Mouse (Mus musculus): ENCODE results near the gene Clns1a.

Gene Clns1a

GRCm38 (mm10) chr7:97726778-97727177 lies 30.3 kb downstream of the Clns1a start:
- no peak for DNase-seq (ENCODE audit: low read depth, low spot score)

GRCm38 (mm10) chr7:97728666-97729614 lies 32.5 kb downstream of the Clns1a start:
- no peak for DNase-seq (ENCODE audit: low read depth, low spot score)

- no peak for DNase-seq (ENCODE audit: low read depth, low spot score)
Observed at GRCm38 (mm10) chr7:97730427-97730826, 34.0 kb downstream of the Clns1a start.

- no peak for DNase-seq (ENCODE audit: low read depth, low spot score)
Observed at GRCm38 (mm10) chr7:97733606-97734005, 37.2 kb downstream of the Clns1a start.

GRCm38 (mm10) chr7:97735021-97735420 lies 38.6 kb downstream of the Clns1a start:
- DNase-seq (ENCODE audit: low read depth, low spot score) = no peak

- DNase-seq (ENCODE audit: low read depth, low spot score) = no peak
Observed at GRCm38 (mm10) chr7:97735886-97736420, 39.5 kb downstream of the Clns1a start.

GRCm38 (mm10) chr7:97737256-97737637 lies 40.8 kb downstream of the Clns1a start:
- no peak for DNase-seq (ENCODE audit: low read depth, low spot score)

GRCm38 (mm10) chr7:97737638-97738456 lies 41.4 kb downstream of the Clns1a start, which contains the start of gene Aqp11:
TSS of gene Aqp11 (minus strand) at chr7:97738289.
- DNase-seq (ENCODE audit: low read depth, low spot score) = peak; percentile 63

GRCm38 (mm10) chr7:97740948-97741347 lies 44.5 kb downstream of the Clns1a start:
- DNase-seq (ENCODE audit: low read depth, low spot score) = peak; percentile 37

- no peak for DNase-seq (ENCODE audit: low read depth, low spot score)
Observed at GRCm38 (mm10) chr7:97741756-97742291, 45.4 kb downstream of the Clns1a start.

- peak; percentile 85 for DNase-seq (ENCODE audit: low read depth, low spot score)
Observed at GRCm38 (mm10) chr7:97745299-97745698, 48.9 kb downstream of the Clns1a start.

GRCm38 (mm10) chr7:97747176-97747707 lies 50.8 kb downstream of the Clns1a start:
- DNase-seq (ENCODE audit: low read depth, low spot score) = no peak

GRCm38 (mm10) chr7:97747787-97748497 lies 51.5 kb downstream of the Clns1a start:
- peak; percentile 87 for DNase-seq (ENCODE audit: low read depth, low spot score)

- DNase-seq (ENCODE audit: low read depth, low spot score) = no peak
Observed at GRCm38 (mm10) chr7:97748527-97749206, 52.2 kb downstream of the Clns1a start.

GRCm38 (mm10) chr7:97749207-97750190 lies 53.1 kb downstream of the Clns1a start:
- DNase-seq (ENCODE audit: low read depth, low spot score) = peak; percentile 51

GRCm38 (mm10) chr7:97756967-97757881 lies 60.8 kb downstream of the Clns1a start:
- no peak for DNase-seq (ENCODE audit: low read depth, low spot score)

- DNase-seq (ENCODE audit: low read depth, low spot score) = no peak
Observed at GRCm38 (mm10) chr7:97764591-97764990, 68.2 kb downstream of the Clns1a start.

Data from 3T3-L1 (cell line).